Mouse (Mus musculus): Measurements from ENCODE around the gene Prelid1. TPM values are rescaled to one million over a fixed set of nuclear protein-coding genes. Genes with fewer than 3 reads are reported as not detected.

Prelid1 gene
- polyA plus RNA-seq, 1 experiment from 2014 or later = 508 TPM

- ATAC-seq (ENCODE audit: low FRiP score, low TSS enrichment) = no peak
Measured at GRCm38 (mm10) chr13:55339259-55339658, 19.0 kb downstream of the Prelid1 start.

GRCm38 (mm10) chr13:55342469-55342868, 22.2 kb downstream of the Prelid1 start:
- Histone ChIP-seq H3K27ac (ENCODE audit: low read depth, low read length) (no peak overlapping the region), H3K27me3 (ENCODE audit: control insufficient read depth, insufficient read depth, low read length) (no peaks in the 10 kb centered on the region), H3K4me3 (ENCODE audit: low read length) (no peak overlapping the region), H3K9me3 (ENCODE audit: control insufficient read depth, low read length) (no peaks in the 10 kb centered on the region), H3K9ac (ENCODE audit: low read depth, low read length) (no peak overlapping the region), H3K4me2 (replicated peaks; ENCODE audit: low read depth, low read length) (no peak overlapping the region), H3K36me3 (ENCODE audit: control insufficient read depth, insufficient read depth, low read length) (peaks cover 35% of the 10 kb centered on the region), H3K4me1 (ENCODE audit: control insufficient read depth, insufficient read depth, low read length) (no peaks in the 10 kb centered on the region)
- no peak for ATAC-seq (ENCODE audit: low FRiP score, low TSS enrichment)
- 46% methylated on average over 11 of the region's 11 CpGs for WGBS

More at GRCm38 (mm10) chr13:55339259-55339658, 19.0 kb downstream of the Prelid1 start:
- Histone ChIP-seq H3K4me3 (ENCODE audit: low read length) (no peak overlapping the region), H3K36me3 (ENCODE audit: control insufficient read depth, insufficient read depth, low read length) (peaks cover 5% of the 10 kb centered on the region; the same call in 1 of the 2 replicates), H3K9me3 (ENCODE audit: control insufficient read depth, low read length) (no peaks in the 10 kb centered on the region), H3K27ac (ENCODE audit: low read depth, low read length) (no peak overlapping the region), H3K4me2 (replicated peaks; ENCODE audit: low read depth, low read length) (no peak overlapping the region), H3K9ac (ENCODE audit: low read depth, low read length) (no peak overlapping the region), H3K27me3 (ENCODE audit: control insufficient read depth, insufficient read depth, low read length) (no peaks in the 10 kb centered on the region), H3K4me1 (ENCODE audit: control insufficient read depth, insufficient read depth, low read length) (no peaks in the 10 kb centered on the region)
- 40% methylated on average over 2 of the region's 2 CpGs for WGBS

- no peak overlapping the region for H3K9ac ChIP-seq (ENCODE audit: low read depth, low read length)
- no peak overlapping the region for H3K27ac ChIP-seq (ENCODE audit: low read depth, low read length)
- H3K4me3 ChIP-seq (ENCODE audit: low read length) = no peak overlapping the region
- peaks cover 52% of the 10 kb centered on the region for H3K36me3 ChIP-seq (ENCODE audit: control insufficient read depth, insufficient read depth, low read length)
- H3K27me3 ChIP-seq (ENCODE audit: control insufficient read depth, insufficient read depth, low read length) = no peaks in the 10 kb centered on the region
- no peak for ATAC-seq (ENCODE audit: low FRiP score, low TSS enrichment)
- 90% methylated on average over 7 of the region's 7 CpGs for WGBS
- H3K9me3 ChIP-seq (ENCODE audit: control insufficient read depth, low read length) = no peaks in the 10 kb centered on the region
- no peak overlapping the region for H3K4me2 ChIP-seq (replicated peaks; ENCODE audit: low read depth, low read length)
- no peaks in the 10 kb centered on the region for H3K4me1 ChIP-seq (ENCODE audit: control insufficient read depth, insufficient read depth, low read length)
Measured at GRCm38 (mm10) chr13:55344286-55344685, 24.0 kb downstream of the Prelid1 start.

GRCm38 (mm10) chr13:55346745-55347144, 26.4 kb downstream of the Prelid1 start:
- H3K4me2 ChIP-seq (replicated peaks; ENCODE audit: low read depth, low read length) = no peak overlapping the region
- no peak overlapping the region for H3K9ac ChIP-seq (ENCODE audit: low read depth, low read length)
- no peaks in the 10 kb centered on the region for H3K27me3 ChIP-seq (ENCODE audit: control insufficient read depth, insufficient read depth, low read length)
- 86% methylated on average over 11 of the region's 11 CpGs for WGBS
- no peak for ATAC-seq (ENCODE audit: low FRiP score, low TSS enrichment)
- H3K27ac ChIP-seq (ENCODE audit: low read depth, low read length) = no peak overlapping the region
- H3K4me3 ChIP-seq (ENCODE audit: low read length) = no peak overlapping the region
- no peaks in the 10 kb centered on the region for H3K4me1 ChIP-seq (ENCODE audit: control insufficient read depth, insufficient read depth, low read length)
- peaks cover 74% of the 10 kb centered on the region for H3K36me3 ChIP-seq (ENCODE audit: control insufficient read depth, insufficient read depth, low read length)
- no peaks in the 10 kb centered on the region for H3K9me3 ChIP-seq (ENCODE audit: control insufficient read depth, low read length)

DNA sequence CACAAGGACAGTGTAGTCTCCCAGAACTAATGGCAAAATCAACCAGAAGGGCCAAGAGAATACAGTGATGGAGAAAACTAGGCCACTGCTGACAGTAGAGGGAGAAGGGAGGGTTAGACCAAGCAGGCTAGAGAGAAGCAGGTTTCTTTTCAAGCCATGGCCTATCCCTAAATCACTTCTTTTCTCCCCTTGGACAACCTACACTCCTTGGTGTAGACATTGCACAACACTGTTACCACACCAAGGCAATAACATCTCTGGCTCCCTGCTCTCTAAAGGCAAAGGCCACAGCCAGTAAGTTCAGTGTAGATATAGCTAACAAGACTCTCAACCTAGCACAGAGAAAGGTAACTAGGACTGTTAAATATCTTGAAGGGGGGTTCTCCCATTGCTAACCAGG, 40.8 kb downstream of the Prelid1 start:
- Histone ChIP-seq H3K36me3 (ENCODE audit: control insufficient read depth, insufficient read depth, low read length) (peaks cover 40% of the 10 kb centered on the region), H3K27ac (ENCODE audit: low read depth, low read length) (no peak overlapping the region), H3K4me3 (ENCODE audit: low read length) (peak overlapping the region; percentile 72), H3K9ac (ENCODE audit: low read depth, low read length) (peak overlapping the region; percentile 71; the same call in 1 of the 2 replicates), H3K27me3 (ENCODE audit: control insufficient read depth, insufficient read depth, low read length) (no peaks in the 10 kb centered on the region), H3K4me1 (ENCODE audit: control insufficient read depth, insufficient read depth, low read length) (peaks cover 12% of the 10 kb centered on the region), H3K4me2 (replicated peaks; ENCODE audit: low read depth, low read length) (peak overlapping the region; percentile 85), H3K9me3 (ENCODE audit: control insufficient read depth, low read length) (no peaks in the 10 kb centered on the region)
- ATAC-seq (ENCODE audit: low FRiP score, low TSS enrichment) = no peak

GRCm38 (mm10) chr13:55361974-55362452, 41.7 kb downstream of the Prelid1 start:
- Histone ChIP-seq H3K9me3 (ENCODE audit: control insufficient read depth, low read length) (no peaks in the 10 kb centered on the region), H3K27me3 (ENCODE audit: control insufficient read depth, insufficient read depth, low read length) (no peaks in the 10 kb centered on the region), H3K27ac (ENCODE audit: low read depth, low read length) (peak overlapping the region; percentile 77), H3K9ac (ENCODE audit: low read depth, low read length) (peak overlapping the region; percentile 71), H3K4me2 (replicated peaks; ENCODE audit: low read depth, low read length) (peak overlapping the region; percentile 85), H3K4me3 (ENCODE audit: low read length) (peak overlapping the region; percentile 72), H3K4me1 (ENCODE audit: control insufficient read depth, insufficient read depth, low read length) (peaks cover 12% of the 10 kb centered on the region), H3K36me3 (ENCODE audit: control insufficient read depth, insufficient read depth, low read length) (peaks cover 36% of the 10 kb centered on the region)
- under 1% methylated on average over 32 of the region's 32 CpGs for WGBS
- peak; percentile 32 for ATAC-seq (ENCODE audit: low FRiP score, low TSS enrichment)

- under 1% methylated on average over 35 of the region's 35 CpGs for WGBS
- peak within 1 kb of the TSS; percentile 85 for H3K4me2 ChIP-seq (replicated peaks; ENCODE audit: low read depth, low read length)
- peak within 1 kb of the TSS; percentile 71 for H3K9ac ChIP-seq (ENCODE audit: low read depth, low read length)
- peaks cover 12% of the 10 kb centered on the region for H3K4me1 ChIP-seq (ENCODE audit: control insufficient read depth, insufficient read depth, low read length)
- H3K36me3 ChIP-seq (ENCODE audit: control insufficient read depth, insufficient read depth, low read length) = peaks cover 31% of the 10 kb centered on the region
- peak within 1 kb of the TSS; percentile 77 for H3K27ac ChIP-seq (ENCODE audit: low read depth, low read length)
- no peaks in the 10 kb centered on the region for H3K9me3 ChIP-seq (ENCODE audit: control insufficient read depth, low read length)
- H3K27me3 ChIP-seq (ENCODE audit: control insufficient read depth, insufficient read depth, low read length) = no peaks in the 10 kb centered on the region
- H3K4me3 ChIP-seq (ENCODE audit: low read length) = peak within 1 kb of the TSS; percentile 72
- ATAC-seq (ENCODE audit: low FRiP score, low TSS enrichment) = peak; percentile 99
Measured at GRCm38 (mm10) chr13:55362453-55363060, 42.3 kb downstream of the Prelid1 start, which contains the start of gene Lman2. TSS of gene Lman2 (minus strand) at chr13:55362783.

GRCm38 (mm10) chr13:55368401-55368800, 48.1 kb downstream of the Prelid1 start:
- no peaks in the 10 kb centered on the region for H3K4me1 ChIP-seq (ENCODE audit: control insufficient read depth, insufficient read depth, low read length)
- no peak overlapping the region for H3K27ac ChIP-seq (ENCODE audit: low read depth, low read length)
- no peaks in the 10 kb centered on the region for H3K9me3 ChIP-seq (ENCODE audit: control insufficient read depth, low read length)
- 82% methylated on average over 7 of the region's 7 CpGs for WGBS
- no peaks in the 10 kb centered on the region for H3K27me3 ChIP-seq (ENCODE audit: control insufficient read depth, insufficient read depth, low read length)
- no peak for ATAC-seq (ENCODE audit: low FRiP score, low TSS enrichment)
- H3K4me3 ChIP-seq (ENCODE audit: low read length) = no peak overlapping the region
- H3K9ac ChIP-seq (ENCODE audit: low read depth, low read length) = no peak overlapping the region
- no peaks in the 10 kb centered on the region for H3K36me3 ChIP-seq (ENCODE audit: control insufficient read depth, insufficient read depth, low read length)
- no peak overlapping the region for H3K4me2 ChIP-seq (replicated peaks; ENCODE audit: low read depth, low read length)

DNA sequence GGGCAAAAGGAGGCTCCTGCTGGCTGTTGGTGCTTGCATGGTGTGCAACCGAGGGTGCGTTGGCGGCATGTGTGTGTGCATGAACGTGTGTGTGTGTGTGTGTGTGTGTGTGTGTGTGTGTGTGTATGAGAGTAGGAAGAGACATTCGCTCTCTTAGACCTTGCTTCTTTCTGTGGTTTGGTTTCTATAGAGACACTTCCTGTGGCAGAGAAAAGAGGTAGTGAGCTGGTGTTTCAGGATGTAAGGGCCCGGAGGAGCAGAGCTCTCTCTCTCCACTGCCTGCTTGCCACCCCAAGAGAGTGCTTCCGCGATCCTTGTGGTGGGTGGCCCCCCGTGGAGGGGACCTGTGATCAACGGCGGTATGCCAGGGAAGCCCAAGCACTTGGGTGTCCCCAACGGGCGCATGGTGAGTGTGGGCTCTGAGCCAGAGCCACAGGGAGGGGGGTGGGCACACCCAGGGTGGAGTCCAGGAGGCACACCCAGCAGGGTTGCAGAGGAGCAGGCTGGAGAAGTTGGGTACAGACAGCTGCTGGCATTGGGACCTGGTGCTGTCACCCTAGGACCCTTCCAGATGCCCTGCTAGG, 49.3 kb downstream of the Prelid1 start, which contains the start of gene Rgs14:
TSS of gene Rgs14 (plus strand) at position 202 of the 584 bp plus-strand sequence.
- Histone ChIP-seq H3K27me3 (ENCODE audit: control insufficient read depth, insufficient read depth, low read length) (no peaks in the 10 kb centered on the region), H3K4me2 (replicated peaks; ENCODE audit: low read depth, low read length) (no peak within 1 kb of the TSS), H3K4me1 (ENCODE audit: control insufficient read depth, insufficient read depth, low read length) (no peaks in the 10 kb centered on the region), H3K9me3 (ENCODE audit: control insufficient read depth, low read length) (no peaks in the 10 kb centered on the region), H3K36me3 (ENCODE audit: control insufficient read depth, insufficient read depth, low read length) (no peaks in the 10 kb centered on the region), H3K4me3 (ENCODE audit: low read length) (no peak within 1 kb of the TSS), H3K9ac (ENCODE audit: low read depth, low read length) (no peak within 1 kb of the TSS; the same call in 1 of the 2 replicates), H3K27ac (ENCODE audit: low read depth, low read length) (no peak within 1 kb of the TSS)
- 63% methylated on average over 13 of the region's 13 CpGs for whole genome bisulfite sequencing
- no peak for ATAC-seq (ENCODE audit: low FRiP score, low TSS enrichment)
